Mouse (Mus musculus) heart, postnatal 10 days (tissue): ENCODE measurements around the gene Nup160. TPM values are rescaled to one million over a fixed set of nuclear protein-coding genes. Genes with fewer than 3 reads are reported as not detected.

ENCODE experiments used
- DNase-seq, 2 experiments: peaks; one replicate each; pipeline ENCODE4 v3.0.0; 2021
- intact Hi-C: fragments of 180-260 bp; cut with DNase I; formaldehyde crosslinking; loops from one replicate; pipeline ENCODE4 v1.15.1; 2025
- total RNA-seq, 2 experiments: library from RNA; stranded (reverse); gene quantifications; 2 replicates each; pipeline ENCODE4 v1.2.3; 2021

Gene Nup160
- total RNA-seq, 2 experiments from 2014 or later: 13.7 to 17.5 TPM

DNA sequence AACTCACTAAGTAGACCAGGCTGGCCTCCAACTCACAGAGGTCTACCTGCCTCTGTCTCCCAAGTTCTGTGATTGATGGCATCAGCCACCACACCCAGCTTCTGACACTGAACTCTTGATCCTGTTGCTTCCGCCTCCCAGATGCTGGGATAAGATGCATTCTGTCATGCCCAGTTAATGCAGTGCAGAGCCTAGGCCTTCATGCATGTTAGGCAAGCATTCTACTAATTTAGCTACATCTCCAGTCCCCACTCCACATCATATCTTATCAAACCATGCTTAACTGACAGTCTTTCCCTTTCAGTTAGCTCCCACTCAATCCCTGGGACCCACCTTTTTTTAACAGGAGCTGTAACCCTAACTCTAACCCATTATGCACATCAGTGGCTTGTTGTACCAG, 16.1 kb upstream of the Nup160 start:
- intact Hi-C loops: no loop called here
- no peak for DNase-seq

DNA sequence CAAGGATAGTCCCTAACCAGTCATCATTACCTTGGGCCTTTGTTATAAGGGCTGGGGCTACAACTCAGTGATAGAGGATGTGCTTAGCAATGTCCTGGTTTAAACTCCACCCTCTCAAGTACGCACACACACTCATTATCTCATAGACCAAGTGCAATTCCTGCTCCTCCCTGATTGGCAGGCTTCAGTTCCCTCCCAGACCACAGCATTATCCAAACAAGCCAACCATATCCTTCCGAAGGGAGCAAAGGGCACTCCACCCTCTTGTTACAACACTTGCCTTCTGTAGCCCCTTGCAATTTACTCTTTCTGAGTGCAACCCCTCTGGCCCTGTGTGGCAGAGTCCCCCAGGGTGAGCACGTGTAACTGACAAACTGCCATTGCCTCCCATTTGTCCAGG, 15.6 kb upstream of the Nup160 start:
- intact Hi-C loops: no loop called here
- DNase-seq: no peak

DNA sequence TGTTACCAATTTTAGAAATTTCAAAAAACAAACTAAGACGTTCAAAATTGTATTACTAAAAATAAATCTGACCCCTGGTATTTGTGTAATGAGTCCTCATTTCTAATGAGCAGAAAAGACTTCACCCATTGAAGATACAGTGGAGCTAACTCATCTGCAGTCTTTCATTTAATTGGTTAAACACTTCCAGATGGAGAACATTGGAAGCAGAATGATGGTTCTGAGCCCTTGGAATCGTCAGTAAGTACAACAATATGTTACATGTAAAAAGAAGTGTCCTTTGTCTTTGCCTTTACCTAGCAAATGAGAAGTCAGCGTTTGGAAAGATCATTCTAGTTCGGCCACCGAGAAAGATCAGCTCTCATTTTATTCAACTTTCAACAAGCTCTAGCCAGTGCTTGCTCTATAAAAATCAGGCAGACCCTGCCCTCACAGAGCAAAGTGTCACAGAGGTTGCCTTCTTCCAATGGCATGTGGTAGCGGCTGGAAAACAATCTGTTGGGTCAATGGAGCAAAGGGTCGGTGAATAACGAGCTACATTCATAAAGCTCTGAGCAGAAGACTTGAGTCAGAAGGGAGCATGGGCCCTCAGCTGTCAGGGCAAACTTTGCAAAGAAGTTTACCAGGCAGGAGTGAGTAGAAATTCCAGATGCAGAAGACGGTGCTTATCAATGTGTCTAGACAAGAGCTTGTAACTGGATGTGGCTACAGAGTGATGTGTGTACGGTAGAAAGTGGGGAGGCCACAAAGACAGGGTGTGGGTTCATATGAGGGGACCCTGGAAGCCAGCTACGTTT, 10.2 kb upstream of the Nup160 start:
- intact Hi-C loops: no loop called here
- no peak for DNase-seq

DNA sequence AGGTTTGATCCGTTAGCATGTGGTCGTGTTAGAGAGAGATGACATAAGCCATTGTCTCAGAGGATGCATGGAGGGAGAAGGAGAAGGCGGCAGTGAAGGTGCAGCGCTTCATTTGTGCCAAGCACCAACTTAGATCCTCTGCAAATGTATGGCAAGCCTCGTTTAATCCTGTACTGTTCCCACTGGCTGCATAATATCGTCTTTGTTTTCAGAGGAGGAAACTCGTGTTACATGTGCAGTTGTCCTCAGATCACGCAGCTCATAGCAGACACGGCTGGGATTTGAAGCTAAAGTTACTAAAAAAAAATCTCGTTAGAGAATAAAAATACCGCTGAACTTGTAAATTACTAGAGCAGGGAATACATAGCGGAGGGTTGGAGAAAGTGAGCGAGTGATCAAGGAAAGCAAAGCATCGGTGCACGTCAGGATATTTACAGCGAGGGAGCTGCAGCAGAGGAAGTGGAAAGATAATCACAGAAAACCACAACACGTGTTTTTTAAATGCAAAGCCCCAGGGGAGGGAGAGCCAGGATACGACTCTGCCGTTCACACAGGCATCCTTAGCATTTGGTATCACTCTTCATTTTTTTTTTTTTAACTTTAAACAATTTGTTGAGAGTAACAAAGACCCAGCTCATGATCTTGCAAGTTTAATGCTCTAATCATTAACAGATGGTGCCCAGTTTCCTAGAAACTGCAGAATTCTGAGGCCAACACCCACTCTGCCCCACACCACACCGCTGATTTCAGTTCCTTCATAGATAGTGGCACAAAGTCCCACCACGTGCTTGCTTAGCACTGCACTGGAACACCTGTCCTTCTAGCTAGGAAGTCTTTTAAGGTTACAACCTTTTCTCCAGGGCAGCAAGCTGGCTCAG, 9.4 kb upstream of the Nup160 start:
- intact Hi-C loops: no loop called here

DNA sequence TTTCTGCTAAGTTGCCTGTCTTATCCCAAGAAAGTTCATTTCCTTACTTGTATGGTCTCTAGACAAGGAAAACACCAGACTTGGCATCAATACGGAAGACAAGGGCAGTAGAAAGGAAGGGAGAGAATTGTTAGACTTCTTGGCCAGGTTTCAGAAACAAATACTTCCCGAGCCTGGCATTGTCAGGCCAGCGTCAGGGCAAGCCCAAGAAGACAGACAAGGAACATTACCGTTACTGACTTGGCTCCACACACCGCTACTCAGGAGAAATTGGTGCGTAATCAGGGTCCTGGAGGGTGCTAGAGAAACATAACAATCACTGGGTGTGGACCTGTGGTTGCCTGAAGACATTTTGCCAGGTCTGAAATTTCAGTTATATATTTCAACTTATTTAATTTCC, 6.7 kb upstream of the Nup160 start:
- intact Hi-C loops: no loop called here
- no peak for DNase-seq

More for the DNA sequence above, 9.4 kb upstream of the Nup160 start:
- DNase-seq: peak; percentile 25 to 27

DNA sequence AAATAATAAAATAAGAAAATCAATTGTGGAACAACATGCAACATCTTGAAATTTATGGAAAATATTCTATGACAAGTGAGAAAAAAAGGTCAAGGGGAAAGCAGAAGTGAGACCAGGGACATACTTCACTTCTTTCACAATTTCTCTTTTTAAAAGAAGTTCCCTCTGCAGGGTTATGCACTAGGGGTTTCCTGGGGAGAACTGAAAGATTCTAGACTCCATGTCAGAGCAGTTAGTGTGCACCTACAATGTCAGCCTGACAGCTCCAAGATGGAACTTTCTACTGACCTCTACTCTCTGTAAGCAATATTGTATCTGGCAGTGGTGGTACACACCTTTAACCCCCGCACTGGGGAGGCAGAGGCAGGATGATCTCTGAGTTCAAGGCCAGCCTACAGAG, 3.7 kb upstream of the Nup160 start:
- intact Hi-C loops: no loop called here
- no peak for DNase-seq

DNA sequence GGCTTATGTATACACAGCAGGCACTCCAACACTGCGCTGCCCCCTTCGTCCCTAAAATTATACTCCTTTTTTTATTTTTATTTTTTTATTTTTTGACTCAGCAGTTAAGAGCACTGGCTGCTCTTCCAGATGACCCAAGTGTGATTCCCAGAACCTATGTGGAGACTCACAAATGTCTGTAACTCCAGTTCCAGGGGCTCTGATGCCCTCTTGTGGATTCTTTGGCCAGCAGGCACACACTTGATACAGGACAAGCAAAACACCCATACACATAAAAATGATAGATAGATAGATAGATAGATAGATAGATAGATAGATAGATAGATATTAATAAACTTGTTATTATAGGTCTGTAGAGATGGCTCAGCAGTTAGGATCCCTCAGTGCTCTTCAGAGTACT, 2.5 kb upstream of the Nup160 start:
- intact Hi-C loops: no loop called here
- DNase-seq: no peak

DNA sequence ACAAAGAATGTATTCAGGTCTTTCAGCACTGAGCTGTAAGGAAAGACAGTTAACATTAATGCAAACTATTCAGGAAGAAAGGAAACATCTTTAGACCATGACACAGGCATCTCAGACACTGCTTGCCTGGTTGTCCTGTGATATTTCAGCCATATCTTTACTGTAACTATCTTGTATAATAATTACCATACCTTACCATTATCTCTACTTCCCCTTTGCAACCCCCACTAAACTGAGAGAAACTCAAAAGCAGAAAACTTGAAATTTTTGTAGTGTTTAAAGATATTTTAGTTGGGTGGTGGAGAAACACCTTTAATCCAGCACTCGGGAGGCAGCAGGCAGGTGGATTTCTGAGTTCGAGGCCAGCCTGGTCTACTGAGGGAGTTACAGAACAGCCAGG, 1.5 kb upstream of the Nup160 start:
- DNase-seq: no peak
- intact Hi-C loops: no loop called here

DNA sequence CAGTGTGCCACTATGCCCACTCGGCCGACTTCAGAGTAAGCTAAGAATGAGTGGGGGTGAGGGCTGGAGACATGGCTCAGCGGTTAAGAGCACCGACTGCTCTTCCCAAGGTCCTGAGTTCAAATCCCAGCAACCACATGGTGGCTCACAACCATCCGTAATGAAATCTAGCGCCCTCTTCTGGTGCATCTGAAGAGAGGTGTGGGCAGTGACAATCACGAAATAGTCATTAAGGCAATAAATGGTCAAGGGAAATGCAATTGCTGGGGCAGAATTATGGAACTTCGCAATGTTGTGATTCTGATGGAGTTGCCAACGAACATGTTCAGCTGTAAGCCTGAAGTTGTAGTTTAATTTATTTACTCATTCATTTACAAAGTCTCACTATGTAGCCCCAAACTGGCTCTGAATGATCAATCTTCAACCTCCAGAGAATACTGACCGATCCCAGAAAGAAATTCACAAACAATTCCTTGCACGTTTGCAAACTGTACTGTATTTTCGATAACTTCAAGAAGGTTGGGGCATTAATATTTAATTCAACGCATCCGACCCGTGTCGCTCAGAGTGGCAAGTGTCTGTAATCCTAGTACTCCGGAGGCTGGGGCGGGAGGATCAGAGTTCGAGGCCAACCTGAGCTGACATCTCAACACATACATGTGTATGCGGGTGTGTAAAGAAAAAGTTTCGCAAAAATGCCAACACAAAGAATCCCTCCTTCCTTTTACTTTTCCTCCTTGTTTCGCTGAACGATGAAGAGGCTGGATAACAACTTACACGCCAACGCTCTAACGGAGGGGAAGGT, 1.4 kb downstream of the Nup160 start:
- DNase-seq: peak in 1 of 2 experiments; percentile 21

DNA sequence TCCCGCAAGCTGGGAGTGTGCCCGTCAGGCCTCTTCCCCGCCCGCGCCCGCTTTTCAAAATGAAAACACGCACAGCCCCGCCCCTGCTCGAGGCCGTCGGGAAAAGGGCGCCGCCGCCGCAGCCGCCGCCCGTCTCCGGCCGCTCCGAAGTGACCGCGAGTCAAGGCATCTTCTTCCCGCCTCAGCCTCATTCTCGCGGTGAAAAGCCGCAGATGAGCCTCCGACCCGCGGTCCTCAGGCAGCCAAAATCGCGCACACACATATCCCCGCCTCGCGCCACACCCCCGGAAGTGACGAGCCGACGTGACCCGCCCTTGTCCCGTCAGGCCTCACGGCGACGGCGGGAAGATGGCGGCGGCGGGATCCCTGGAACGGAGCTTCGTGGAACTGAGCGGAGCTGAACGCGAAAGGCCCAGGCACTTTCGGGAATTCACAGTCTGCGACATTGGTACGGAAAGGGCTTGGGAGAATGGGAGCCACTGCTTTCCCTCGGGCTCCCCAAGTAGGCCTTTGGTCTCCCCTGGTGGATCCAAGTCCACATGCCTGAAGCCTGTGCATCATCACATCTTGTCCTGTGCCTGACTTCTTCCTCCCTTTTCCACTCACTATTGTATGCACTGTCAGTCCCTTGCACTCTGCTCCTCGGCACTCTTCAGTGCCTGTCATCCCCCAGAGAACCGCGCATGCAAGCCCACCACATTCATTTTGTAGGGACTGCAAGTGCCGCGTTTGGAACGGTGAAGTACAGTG, 2.2 kb downstream of the Nup160 start:
- intact Hi-C loops: loop anchor here (1.0 kb wide), 2 partner anchors 99 to 205 kb away; partner anchors contain the start of gene Ptprj

More for the DNA sequence above, 1.4 kb downstream of the Nup160 start:
- intact Hi-C loops: loop anchor here (1.0 kb wide), 2 partner anchors 98 to 204 kb away; partner anchors contain the start of gene Ptprj

DNA sequence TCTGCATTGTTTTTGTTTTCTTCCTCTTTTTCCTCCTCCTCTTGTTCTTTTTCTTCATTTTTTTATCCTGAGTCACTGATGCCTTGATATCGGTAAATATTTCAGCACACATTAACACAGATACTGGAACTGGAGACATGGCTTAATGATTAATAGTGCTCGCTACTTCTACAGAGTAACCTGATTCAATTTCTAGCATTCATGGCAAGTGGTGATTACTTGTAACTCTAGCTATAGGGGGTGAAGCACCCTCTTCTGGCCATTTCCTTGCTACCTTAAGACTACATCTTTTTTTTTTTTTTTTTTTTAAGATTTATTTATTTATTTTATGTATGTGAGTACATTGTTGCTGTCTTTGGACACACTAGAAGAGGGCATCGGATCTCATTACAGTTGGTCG, 23.9 kb downstream of the Nup160 start:
- intact Hi-C loops: no loop called here
- no peak for DNase-seq

More for the DNA sequence above, 2.2 kb downstream of the Nup160 start:
- peak; percentile 94 to 97 for DNase-seq

DNA sequence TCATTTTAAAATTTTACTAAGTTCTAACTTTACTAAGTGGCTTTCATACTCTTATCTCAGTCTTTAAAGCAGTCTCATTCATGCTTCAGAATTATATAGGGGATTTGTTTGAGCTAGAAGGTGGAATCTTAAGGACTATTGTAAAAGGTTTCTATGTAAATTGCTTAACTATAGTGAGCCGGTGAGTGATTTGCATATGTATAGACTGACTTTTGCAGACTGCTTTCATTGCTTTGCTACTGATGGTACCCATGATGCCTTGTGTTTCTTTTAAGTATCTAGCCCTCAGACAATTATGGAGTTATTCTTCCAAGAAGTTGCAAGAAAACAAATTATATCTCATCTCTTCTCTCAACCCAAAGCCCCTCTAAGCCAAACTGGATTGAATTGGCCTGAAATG, 31.5 kb downstream of the Nup160 start:
- DNase-seq: no peak
- intact Hi-C loops: no loop called here

DNA sequence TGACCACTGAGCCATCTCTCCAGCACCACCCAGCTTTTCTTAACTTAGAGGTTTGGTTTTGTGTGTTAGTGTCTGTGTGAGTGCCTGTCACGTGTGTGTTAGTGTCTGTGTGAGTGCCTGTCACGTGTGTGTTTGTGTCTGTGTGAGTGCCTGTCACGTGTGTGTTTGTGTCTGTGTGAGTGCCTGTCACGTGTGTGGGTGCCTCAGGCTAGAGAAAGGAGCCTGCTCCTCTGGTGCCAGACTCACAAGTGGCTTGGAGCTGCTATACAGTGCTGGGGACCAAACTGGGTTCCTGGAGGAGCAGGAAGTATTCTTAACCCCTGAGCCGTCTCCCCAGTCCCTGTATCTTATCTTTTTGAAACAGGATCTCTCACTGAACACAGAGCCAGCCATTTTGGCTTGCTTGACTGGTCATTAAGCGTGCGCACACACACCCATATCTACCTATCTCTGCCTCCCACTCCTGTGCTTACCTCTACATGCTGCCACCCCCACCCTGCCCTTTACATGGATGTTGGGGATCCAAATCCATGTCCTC, 38.6 kb downstream of the Nup160 start:
- intact Hi-C loops: no loop called here

DNA sequence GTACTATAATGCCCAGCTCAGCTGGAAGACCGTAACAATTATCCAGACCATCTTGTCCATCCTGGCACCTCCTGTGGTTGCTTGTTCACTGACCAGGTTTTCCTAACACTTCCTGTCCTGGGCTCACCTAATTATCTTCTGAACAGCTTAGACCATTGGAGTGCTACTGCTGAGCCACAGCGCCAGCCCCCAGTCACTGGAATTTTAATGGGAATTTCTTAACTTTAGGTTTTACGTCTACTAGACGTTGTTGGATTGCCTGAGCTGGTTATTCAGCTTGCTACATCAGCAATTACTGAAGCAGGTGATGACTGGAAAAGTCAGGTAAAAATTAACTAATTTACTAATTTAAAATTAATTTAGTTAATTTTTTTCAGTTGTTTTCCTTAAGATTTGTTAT, 40.4 kb downstream of the Nup160 start:
- no peak for DNase-seq
- intact Hi-C loops: no loop called here

More for the DNA sequence above, 38.6 kb downstream of the Nup160 start:
- DNase-seq: no peak

DNA sequence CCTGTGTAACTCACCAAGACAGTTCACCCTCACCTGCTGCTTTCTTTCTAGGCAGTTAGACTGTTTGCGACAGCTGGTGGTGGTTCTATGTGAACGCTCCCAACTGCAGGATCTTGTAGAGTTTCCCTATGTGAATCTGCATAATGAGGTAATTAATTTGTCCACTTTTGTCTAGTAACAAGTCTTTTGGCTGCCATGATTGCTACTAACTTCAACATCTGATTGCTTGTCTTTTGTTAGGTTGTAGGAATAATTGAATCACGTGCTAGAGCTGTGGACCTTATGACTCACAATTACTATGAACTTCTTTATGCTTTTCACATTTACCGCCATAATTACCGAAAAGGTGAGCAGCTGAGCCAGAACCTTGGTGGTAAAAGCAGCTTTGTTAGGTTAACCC, 40.9 kb downstream of the Nup160 start:
- intact Hi-C loops: no loop called here
- no peak for DNase-seq

DNA sequence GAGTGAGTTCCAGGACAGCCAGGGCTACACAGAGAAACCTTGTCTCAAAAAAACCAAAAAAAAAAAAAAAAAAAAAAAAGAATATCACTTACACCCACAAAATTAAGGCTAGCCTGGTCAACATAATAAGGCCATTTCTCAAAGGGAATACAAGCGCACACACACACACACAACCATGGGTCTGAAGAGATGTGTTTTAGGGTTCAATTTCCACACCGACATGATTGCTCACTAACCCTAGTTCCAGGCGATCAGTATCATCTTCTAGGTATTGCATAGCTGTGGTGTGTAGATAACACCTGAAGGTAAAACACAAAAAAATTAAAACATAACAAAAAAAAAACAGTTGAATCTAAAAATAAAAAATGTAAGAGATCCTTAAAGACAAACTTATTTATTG, 49.8 kb downstream of the Nup160 start:
- no peak for DNase-seq
- intact Hi-C loops: no loop called here

DNA sequence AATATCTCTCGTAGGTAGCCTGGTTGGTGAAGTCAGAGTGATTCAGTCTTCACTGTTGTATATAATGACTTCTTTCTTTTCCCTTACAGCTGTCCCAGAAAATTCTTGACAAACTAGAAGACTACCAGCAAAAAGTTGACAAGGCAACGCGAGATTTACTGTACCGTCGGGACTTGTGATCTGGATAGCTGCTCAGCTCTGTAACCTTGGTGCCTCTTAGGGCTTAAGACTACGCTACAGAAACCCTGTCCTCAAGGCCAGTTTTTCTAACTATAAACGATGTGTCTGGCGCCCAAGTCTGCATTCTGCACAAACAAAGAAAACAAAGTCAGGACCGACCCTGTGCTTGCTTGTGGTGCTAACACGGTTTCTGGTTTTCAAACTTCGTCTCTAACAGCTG, 58.3 kb downstream of the Nup160 start:
- intact Hi-C loops: no loop called here
- no peak for DNase-seq

DNA sequence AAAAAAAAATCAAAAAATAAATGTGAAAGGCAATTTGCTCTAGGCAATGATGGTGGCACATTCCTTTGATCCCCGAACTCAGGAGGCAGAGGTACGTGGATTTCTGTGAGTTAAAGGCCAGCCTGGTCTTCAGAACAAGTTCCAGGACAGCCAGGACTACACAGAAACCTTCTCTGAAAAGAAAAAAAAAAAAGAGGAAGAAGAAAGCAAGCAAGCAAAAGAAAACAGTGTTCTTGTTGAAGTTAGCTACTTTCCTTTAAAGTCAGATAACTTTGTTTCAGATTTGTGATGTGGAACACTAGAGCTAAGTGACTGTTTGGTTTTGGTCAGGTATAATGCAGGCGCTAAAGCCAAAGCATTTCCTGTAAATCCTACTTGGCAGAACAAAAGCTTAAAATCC, 61.8 kb downstream of the Nup160 start:
- intact Hi-C loops: no loop called here
- no peak for DNase-seq

DNA sequence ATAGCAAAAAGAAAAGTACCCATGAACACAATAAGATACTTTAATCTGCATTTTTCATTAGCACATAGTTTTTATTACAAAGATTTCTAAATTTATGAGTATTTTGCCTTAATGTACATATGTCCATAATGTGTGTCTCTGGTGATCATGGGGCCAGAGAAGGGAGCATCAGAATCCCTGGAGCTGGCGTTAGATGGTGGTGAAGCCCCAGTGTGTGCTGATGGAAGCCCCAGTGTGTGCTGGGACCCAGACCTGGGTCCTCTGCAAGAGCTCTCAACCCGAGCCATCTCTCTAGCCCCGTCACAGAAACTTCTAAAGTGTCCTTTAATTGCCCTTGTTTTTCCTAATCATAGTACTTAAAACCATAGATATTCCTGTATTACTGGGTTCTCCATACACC, 62.3 kb downstream of the Nup160 start:
- intact Hi-C loops: no loop called here
- DNase-seq: no peak

DNA sequence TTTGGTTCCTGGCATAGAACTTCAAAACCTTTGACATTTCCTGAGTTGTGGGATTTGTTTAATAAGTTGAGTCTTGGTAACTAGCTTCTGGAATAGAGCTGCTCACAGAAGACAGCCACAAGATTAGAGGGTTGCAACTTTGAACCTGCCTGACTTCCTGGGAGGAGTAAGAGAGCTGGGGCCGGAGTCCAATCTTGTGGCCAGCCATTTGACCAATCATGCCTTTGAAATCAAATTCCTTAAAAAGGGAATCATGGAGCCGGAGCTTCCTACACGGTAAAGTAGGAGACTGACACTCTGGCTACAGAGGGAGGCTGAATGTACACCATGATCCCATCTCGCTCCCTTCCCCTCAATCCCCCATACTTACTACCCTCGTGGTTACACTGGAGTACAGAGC, 62.9 kb downstream of the Nup160 start:
- intact Hi-C loops: no loop called here
- DNase-seq: no peak
